Mouse (Mus musculus) heart, embryonic 10.5 days (tissue): Measurements from ENCODE around the gene I0C0044D17Rik. TPM values are rescaled to one million over a fixed set of nuclear protein-coding genes. Genes with fewer than 3 reads are reported as not detected.
"Not testable (repeated sequence)": the region's sequence is repeated elsewhere in the genome, so short reads cannot be mapped to it uniquely, and the experiment has no call there.

ENCODE experiments used
- DNase-seq: peaks from one replicate; pipeline ENCODE4 v3.0.0-alpha.2; 2017; ENCODE audit warnings: low spot score
- H3K27ac ChIP-seq: fragments of 300-500 bp; sonication (generic); 2 replicates; pipeline ENCODE4 v1.5.1; 2016; ENCODE audit warnings: mild to moderate bottlenecking
- H3K27me3 ChIP-seq: fragments of 300-500 bp; sonication (generic); 2 replicates; pipeline ENCODE4 v1.6.1; 2016; ENCODE audit warnings: mild to moderate bottlenecking; ENCODE audit not compliant: poor library complexity, insufficient read depth, severe bottlenecking
- H3K36me3 ChIP-seq: fragments of 300-500 bp; sonication (generic); 2 replicates; pipeline ENCODE4 v1.6.1; 2016; ENCODE audit warnings: mild to moderate bottlenecking, moderate library complexity
- H3K4me1 ChIP-seq: fragments of 300-500 bp; sonication (generic); 2 replicates; pipeline ENCODE4 v1.6.1; 2016; ENCODE audit warnings: mild to moderate bottlenecking
- H3K4me3 ChIP-seq: fragments of 300-500 bp; sonication (generic); 2 replicates; pipeline ENCODE4 v1.5.1; 2016; ENCODE audit warnings: mild to moderate bottlenecking, moderate library complexity
- H3K9me3 ChIP-seq: fragments of 300-500 bp; sonication (generic); 2 replicates; pipeline ENCODE4 v1.6.1; 2016; ENCODE audit warnings: mild to moderate bottlenecking, moderate library complexity
- WGBS: fragments of 180-500 bp; shearing (Covaris S2); methylation state at CpG from one replicate; pipeline ENCODE4 v1.1.7; 2016; 5-methylcytosine and 5-hydroxymethylcytosine counted together
- polyA plus RNA-seq: library from polyadenylated mRNA; unstranded; fragments of >200 nt; fragmentation: Nextera tagmentation; extraction: Ambion mirVana; gene quantifications from 2 replicates; pipeline ENCODE4 v1.2.1, GENCODE M21; 2016

Gene I0C0044D17Rik
- polyA plus RNA-seq, 1 experiment from 2014 or later, result not detected

DNA sequence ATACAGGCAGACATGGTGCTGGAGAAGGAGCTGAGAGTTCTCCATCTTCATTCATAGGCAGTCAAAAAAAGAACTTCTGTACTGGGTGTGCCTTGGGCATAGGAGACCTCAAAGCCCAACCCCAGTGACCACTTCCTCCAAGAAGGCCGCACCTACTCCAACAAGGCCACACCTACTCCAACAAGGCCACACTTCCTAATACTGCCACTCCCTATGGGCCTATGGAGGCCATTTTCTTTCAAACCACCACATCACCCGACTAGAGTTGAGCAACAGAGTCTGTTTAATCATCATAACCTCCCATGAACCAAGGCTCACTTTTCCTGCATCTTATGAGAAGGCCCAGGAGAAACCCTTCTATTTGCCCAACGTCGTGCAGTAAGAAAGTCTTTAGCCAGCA is 21.6 kb upstream of the I0C0044D17Rik start:
- H3K27me3 ChIP-seq, result no peaks in the 10 kb centered on the region
- no peaks in the 10 kb centered on the region for H3K9me3 ChIP-seq
- no peaks in the 10 kb centered on the region for H3K36me3 ChIP-seq
- no peak for DNase-seq
- 84% methylated on average over 4 of the region's 4 CpGs for WGBS
- H3K4me1 ChIP-seq, result peaks cover 20% of the 10 kb centered on the region
- no peak overlapping the region for H3K27ac ChIP-seq
- no peak overlapping the region for H3K4me3 ChIP-seq

DNA sequence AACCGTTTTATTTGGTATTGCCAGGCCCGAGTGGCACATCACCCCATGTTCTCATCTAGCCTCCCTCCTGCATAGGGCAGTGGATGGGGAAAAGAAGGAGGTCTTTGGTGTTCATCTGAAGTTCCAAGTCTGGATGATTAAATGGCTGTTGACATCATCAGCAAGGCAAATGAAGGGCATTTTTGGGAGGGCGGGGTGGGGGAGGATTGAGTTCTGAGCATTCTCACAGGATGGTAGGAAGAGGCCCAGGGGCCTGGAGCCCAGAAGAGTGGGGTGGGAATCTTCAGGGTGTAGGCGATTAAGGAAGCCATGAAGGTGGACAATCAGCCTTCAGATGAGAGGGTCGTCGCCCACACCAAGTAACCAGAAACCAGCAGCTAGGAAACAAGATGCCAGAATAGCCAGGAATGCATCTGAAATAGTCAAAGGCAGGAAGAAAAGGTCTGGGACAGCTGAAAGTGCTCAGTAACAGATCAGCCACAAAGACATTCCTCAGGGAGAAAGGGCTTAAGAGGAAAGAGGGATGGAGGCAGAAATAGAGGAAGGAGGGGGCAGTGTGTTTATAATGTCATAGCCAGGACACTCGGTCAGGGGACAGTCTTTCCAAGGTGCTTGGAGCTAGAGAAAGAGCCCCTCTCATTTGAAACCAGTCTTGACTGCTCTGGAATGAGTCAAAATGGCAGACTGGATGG is 20.4 kb upstream of the I0C0044D17Rik start:
- H3K9me3 ChIP-seq, result no peaks in the 10 kb centered on the region
- 71% methylated on average over 7 of the region's 7 CpGs for WGBS
- no peak overlapping the region for H3K4me3 ChIP-seq
- no peak overlapping the region for H3K27ac ChIP-seq
- peaks cover 20% of the 10 kb centered on the region for H3K4me1 ChIP-seq
- H3K36me3 ChIP-seq, result no peaks in the 10 kb centered on the region
- no peaks in the 10 kb centered on the region for H3K27me3 ChIP-seq
- no peak for DNase-seq

DNA sequence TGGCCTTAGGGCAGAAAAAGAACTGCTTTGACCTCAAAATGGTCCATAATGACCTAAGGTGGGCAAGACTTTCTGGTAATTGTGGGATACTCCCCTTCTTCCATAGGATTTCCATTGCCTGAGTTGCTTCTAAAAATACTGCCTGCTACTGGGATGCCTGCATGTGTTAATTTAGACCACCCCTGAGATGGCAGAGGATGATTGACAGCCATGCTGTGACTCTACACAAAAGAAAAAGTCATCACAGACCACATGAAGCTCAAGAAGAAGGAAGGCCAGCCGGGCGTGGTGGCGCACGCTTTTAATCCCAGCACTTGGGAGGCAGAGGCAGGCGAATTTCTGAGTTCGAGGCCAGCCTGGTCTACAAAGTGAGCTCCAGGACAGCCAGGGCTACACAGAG is 17.6 kb upstream of the I0C0044D17Rik start:
- 93% methylated on average over 6 of the region's 6 CpGs for WGBS
- H3K4me3 ChIP-seq, H3K9me3 ChIP-seq, H3K27ac ChIP-seq, H3K27me3 ChIP-seq, H3K36me3 ChIP-seq, DNase-seq: not testable (repeated sequence)
- H3K4me1 ChIP-seq, result peaks cover 17% of the 10 kb centered on the region

DNA sequence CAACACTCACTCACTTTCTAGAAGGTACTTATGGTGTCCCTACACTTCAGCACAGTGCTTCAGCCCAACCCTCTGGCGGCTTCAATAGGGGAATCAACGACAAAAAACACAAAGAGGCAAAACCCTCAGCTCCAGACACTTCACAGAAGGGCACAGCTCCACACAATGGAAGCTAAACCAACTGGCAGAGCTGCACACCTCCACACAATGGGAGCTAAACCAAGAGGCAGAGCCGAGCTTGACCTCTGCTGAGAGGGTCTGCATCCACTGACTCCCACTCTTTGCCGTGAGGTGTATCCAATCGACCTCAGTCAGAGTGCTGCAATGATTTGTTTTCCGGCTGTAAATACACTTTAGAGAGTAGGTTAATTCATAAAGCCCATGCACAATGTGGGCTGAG is 16.9 kb upstream of the I0C0044D17Rik start:
- no peak overlapping the region for H3K4me3 ChIP-seq
- no peaks in the 10 kb centered on the region for H3K9me3 ChIP-seq
- H3K27me3 ChIP-seq, result no peaks in the 10 kb centered on the region
- H3K27ac ChIP-seq, result no peak overlapping the region
- H3K36me3 ChIP-seq, result no peaks in the 10 kb centered on the region
- H3K4me1 ChIP-seq, result peaks cover 11% of the 10 kb centered on the region
- no peak for DNase-seq
- 68% methylated on average over 6 of the region's 6 CpGs for WGBS

DNA sequence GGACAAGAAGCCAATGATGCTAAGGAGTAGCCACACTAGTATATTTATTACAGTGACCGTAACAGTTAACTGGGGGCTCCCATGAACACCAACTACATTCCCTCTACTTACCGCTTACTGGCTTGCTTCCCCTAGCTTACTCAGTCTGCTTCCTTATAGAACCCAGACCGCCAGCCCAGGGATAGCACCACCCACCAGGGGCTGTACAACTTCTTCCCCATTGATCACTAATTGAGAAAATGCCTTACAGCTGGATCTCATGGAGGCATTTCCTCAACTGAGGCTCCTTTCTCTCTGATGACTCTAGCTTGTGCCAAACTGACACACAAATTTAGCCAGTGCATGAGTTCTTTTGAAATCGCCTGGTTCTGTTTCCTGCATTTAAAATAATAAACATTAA is 15.3 kb upstream of the I0C0044D17Rik start:
- DNase-seq, result no peak
- H3K4me1 ChIP-seq, result peaks cover 11% of the 10 kb centered on the region
- no peaks in the 10 kb centered on the region for H3K9me3 ChIP-seq
- no peak overlapping the region for H3K4me3 ChIP-seq
- WGBS, result 90% methylated on average over 4 of the region's 4 CpGs
- H3K27me3 ChIP-seq, result no peaks in the 10 kb centered on the region
- no peak overlapping the region for H3K27ac ChIP-seq
- H3K36me3 ChIP-seq, result no peaks in the 10 kb centered on the region

DNA sequence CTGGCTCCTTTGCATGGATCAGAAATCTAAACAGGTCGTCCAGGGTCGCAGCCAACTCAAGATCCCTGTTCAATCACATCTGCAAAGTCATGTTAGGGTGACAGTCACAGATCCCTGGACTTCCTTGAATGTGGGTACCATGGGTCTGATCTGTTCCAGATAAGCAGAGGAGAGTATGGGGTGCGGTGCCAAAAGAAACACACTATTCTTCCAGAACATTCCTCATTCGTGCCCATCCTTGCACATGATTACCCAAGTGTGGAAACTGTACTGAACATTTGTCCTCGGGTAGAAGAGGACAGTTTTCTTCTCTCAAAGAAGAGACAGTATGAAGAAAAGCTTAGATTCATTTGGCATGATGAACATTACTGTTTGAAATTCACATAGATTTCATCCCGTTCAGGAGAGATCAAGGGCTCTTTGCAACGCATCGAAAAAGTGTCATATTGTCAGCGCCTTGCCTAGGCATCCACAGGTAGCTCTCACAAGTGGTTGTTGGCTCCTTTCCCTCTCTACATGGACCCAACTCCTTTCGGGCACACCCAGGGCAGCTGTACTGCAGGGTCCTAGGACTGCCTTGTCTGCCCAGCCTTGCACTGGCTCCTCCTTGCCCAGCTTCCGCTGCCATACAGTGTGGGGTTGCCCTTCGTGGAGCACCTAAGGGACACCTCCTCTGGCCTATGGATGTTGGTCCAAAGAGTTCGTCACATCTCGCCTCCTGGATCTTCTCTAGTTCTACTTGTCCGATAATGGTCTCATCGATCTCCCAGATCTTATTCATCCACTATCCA is 14.3 kb upstream of the I0C0044D17Rik start:
- Histone ChIP-seq H3K36me3 (no peaks in the 10 kb centered on the region), H3K4me1 (peaks cover 11% of the 10 kb centered on the region), H3K27ac (no peak overlapping the region), H3K9me3 (no peaks in the 10 kb centered on the region), H3K27me3 (no peaks in the 10 kb centered on the region), H3K4me3 (no peak overlapping the region)
- peak; percentile 52 for DNase-seq
- 91% methylated on average over 16 of the region's 16 CpGs for WGBS

DNA sequence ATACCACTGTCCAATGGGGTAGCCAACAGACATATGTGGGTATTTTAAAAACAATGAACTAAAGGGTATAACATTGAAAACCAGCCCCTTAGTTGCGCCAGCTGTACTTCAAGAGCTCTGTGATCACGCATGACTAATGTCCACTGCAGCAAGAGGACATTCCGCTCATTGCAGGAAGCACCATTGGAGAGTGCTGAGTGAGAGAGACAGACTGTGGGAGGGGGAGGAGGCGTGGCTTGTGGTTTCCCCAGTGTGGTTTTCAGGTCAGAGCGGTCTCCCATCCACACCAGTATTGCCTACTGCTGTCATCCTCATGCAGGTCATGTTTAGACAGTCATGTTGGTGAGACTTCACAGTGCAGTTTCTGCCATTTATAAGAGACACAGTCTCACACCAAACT is 12.9 kb upstream of the I0C0044D17Rik start:
- H3K4me3 ChIP-seq, result no peak overlapping the region
- no peak overlapping the region for H3K27ac ChIP-seq
- peaks cover 16% of the 10 kb centered on the region for H3K4me1 ChIP-seq
- H3K27me3 ChIP-seq, result no peaks in the 10 kb centered on the region
- 29% methylated on average over 5 of the region's 5 CpGs for WGBS
- H3K9me3 ChIP-seq, result no peaks in the 10 kb centered on the region
- peak; percentile 68 for DNase-seq
- H3K36me3 ChIP-seq, result no peaks in the 10 kb centered on the region

DNA sequence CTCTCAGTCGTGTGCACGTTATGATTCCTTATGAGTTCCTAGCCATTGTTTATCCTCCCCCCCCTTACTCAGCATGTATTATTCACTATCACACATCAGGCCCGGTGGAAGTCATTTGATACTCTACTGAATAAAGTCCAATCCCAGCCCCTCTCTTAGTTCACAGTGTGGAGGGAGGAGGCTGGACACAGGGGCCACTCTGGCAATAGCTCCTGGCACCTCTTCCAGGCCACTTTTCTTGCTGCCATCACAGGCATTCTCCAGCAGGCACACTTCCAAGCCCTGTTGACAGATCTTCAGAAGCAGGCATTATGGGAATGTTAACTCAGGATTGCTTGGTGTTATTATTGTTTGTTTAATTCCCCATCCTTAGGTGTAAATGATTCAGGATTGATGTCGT is 11.1 kb upstream of the I0C0044D17Rik start:
- Histone ChIP-seq H3K36me3 (no peaks in the 10 kb centered on the region), H3K4me3 (no peak overlapping the region), H3K4me1 (peaks cover 12% of the 10 kb centered on the region), H3K9me3 (no peaks in the 10 kb centered on the region), H3K27ac (no peak overlapping the region), H3K27me3 (no peaks in the 10 kb centered on the region)
- DNase-seq, result no peak
- WGBS, result 76% methylated on average over 4 of the region's 4 CpGs

DNA sequence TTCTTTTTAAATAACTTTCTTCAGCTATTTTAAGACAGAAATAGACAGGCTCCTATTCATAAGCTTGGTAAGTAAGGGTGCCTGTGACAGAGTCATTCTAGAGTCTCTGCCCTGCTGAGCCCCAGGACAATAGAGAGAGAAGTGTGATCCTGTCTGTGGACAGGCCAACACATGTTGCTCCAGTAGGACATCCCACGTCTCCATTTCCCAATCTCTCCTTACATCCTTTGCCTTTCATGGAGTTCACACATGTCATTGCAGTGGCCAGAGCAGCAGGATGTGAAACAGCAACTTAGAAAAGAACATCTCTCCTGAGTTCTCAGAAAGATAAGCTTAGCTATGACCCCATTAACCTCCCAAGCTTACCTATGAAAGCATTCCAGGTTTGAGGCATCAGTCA is 8.1 kb upstream of the I0C0044D17Rik start:
- Histone ChIP-seq H3K36me3 (no peaks in the 10 kb centered on the region), H3K27me3 (no peaks in the 10 kb centered on the region), H3K4me3 (no peak overlapping the region), H3K4me1 (peaks cover 18% of the 10 kb centered on the region), H3K27ac (no peak overlapping the region), H3K9me3 (no peaks in the 10 kb centered on the region)
- WGBS, result 39% methylated on average over 1 of the region's 1 CpGs
- no peak for DNase-seq

DNA sequence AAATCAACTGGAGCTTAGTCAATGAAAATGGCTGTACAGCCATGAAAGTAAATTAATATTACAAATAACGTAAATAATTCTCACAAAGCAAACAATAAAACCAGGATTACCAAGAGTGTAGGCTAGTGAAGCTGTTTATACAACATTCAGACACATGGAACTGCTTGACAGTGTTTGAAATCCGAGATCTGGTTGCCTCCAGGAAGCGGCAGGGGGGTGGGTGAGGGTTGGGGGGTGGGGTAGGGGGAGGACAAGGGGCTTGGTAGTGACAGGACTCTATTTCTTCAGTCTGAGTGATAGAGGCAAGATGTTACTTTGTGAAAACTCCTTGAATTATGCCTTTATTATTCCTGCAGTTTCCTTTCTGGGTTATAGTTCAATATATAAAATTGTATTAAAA is 3.1 kb upstream of the I0C0044D17Rik start:
- DNase-seq, result no peak
- H3K27me3 ChIP-seq, result no peaks in the 10 kb centered on the region
- WGBS, result 39% methylated on average over 3 of the region's 3 CpGs
- H3K9me3 ChIP-seq, result no peaks in the 10 kb centered on the region
- no peak overlapping the region for H3K27ac ChIP-seq
- no peak overlapping the region for H3K4me3 ChIP-seq
- peaks cover 9% of the 10 kb centered on the region for H3K4me1 ChIP-seq
- H3K36me3 ChIP-seq, result no peaks in the 10 kb centered on the region

DNA sequence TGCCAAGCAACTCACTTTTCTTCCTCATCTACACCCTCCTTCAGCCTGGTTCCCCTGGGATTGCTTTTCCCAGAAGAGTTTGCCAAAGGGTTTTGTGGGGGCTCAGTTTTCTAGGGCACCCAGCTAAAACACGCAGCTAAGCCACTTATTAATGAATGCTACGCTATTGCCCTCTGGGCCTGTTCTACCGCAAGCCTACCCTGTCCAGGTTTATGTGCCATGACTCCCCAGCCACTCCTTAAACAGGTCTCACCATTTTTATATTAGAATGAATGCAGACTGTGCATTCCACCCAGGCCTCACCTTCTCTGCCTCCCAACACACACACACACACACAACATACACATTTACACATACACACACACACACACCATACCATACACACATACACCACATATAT is 593 bp downstream of the I0C0044D17Rik start:
- WGBS, result 87% methylated on average over 3 of the region's 3 CpGs
- no peak for DNase-seq
- Histone ChIP-seq H3K27me3 (peaks cover 23% of the 10 kb centered on the region), H3K36me3 (no peaks in the 10 kb centered on the region), H3K4me1 (peaks cover 7% of the 10 kb centered on the region), H3K27ac (no peak overlapping the region), H3K9me3 (no peaks in the 10 kb centered on the region), H3K4me3 (no peak overlapping the region)

DNA sequence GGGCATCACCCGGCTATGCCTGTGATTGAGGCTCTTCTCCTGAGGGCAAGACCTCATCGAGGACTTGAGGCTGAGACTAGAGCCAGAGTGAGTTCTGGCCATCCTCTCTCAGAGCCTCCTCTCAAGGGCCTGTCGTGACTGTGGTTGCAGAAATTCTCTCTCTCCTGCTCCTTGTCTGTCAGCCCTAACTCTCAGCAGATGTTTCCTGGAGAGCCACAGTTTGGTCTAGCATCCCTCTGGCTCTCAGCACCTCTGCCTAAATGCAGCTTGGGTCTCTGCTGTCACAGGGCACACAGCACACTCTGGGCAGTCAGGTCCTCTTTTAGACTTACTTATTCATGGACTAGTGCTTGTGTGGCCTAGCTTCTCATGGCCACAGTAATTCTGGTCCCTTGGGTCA is 1.2 kb downstream of the I0C0044D17Rik start:
- H3K9me3 ChIP-seq, result no peaks in the 10 kb centered on the region
- H3K4me1 ChIP-seq, result peaks cover 2% of the 10 kb centered on the region
- no peaks in the 10 kb centered on the region for H3K36me3 ChIP-seq
- DNase-seq, result no peak
- WGBS, result 48% methylated on average over 3 of the region's 3 CpGs
- peaks cover 24% of the 10 kb centered on the region for H3K27me3 ChIP-seq
- H3K27ac ChIP-seq, result no peak overlapping the region
- H3K4me3 ChIP-seq, result no peak overlapping the region

DNA sequence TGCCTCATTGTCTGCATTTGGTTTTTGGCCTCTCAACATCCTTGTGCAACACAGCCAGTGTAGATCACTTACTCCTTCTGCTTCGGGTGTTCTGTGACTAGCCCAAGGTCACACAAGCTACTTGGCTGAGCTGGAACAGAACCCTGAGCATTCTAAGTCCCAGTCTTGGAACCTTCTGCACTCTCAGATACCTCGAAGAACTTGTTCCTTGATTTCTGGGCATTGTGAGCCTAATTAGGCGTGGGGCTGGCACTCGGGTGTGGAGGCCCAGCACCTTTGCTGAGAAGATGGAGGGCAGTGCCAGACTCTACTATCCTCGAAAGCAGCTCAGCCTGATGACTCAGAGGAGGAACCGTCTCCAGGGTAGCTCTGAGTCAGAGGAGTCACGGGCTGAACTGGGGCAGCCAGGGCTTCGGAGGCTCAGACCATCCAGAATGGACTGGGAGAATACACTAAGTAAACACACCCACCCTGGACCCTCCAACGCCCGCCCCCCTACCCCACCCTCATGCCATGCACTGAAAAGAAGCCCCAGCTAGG is 4.4 kb downstream of the I0C0044D17Rik start:
- Histone ChIP-seq H3K27me3 (peaks cover 42% of the 10 kb centered on the region), H3K9me3 (no peaks in the 10 kb centered on the region), H3K4me3 (no peak overlapping the region), H3K27ac (0 out of 2 replicates have a peak overlapping the region, but pooled peaks have one; percentile 10), H3K36me3 (no peaks in the 10 kb centered on the region), H3K4me1 (no peaks in the 10 kb centered on the region; the same call in 1 of the 2 replicates)
- no peak for DNase-seq
- WGBS, result 64% methylated on average over 10 of the region's 10 CpGs
